Mouse (Mus musculus) midbrain, postnatal 0 days (tissue): ENCODE results near the gene Olfr807. TPM values are rescaled to one million over a fixed set of nuclear protein-coding genes. Genes with fewer than 3 reads are reported as not detected.

Source experiments
- ATAC-seq: fragments of 200-750 bp; cut with Nextera tagmentation; 2 replicates; pipeline ENCODE4 v1.8.0; 2017; ENCODE audit warnings: moderate number of reproducible peaks, mild to moderate bottlenecking, moderate TSS enrichment, moderate library complexity; ENCODE audit not compliant: low FRiP score
- DNase-seq: peaks from one replicate; pipeline ENCODE4 v3.0.0-alpha.2; 2015; ENCODE audit warnings: low spot score
- H3K27ac ChIP-seq: fragments of 300-500 bp; sonication (generic); 2 replicates; pipeline ENCODE4 v1.5.1; 2014; ENCODE audit warnings: low read depth, mild to moderate bottlenecking, low read length, mixed read lengths
- H3K27me3 ChIP-seq: fragments of 300-500 bp; sonication (generic); 2 replicates; pipeline ENCODE4 v1.6.1; 2014; ENCODE audit warnings: low read length, control low read depth, mixed read lengths; ENCODE audit not compliant: insufficient read depth
- H3K36me3 ChIP-seq: fragments of 300-500 bp; sonication (generic); 2 replicates; pipeline ENCODE4 v1.6.1; 2014; ENCODE audit warnings: low read length, control low read depth, mixed read lengths; ENCODE audit not compliant: insufficient read depth
- H3K4me1 ChIP-seq: fragments of 300-500 bp; sonication (generic); 2 replicates; pipeline ENCODE4 v1.6.1; 2014; ENCODE audit warnings: mild to moderate bottlenecking, control low read depth, antibody characterized with exemption, low read length, mixed read lengths; ENCODE audit not compliant: insufficient read depth
- H3K4me2 ChIP-seq: fragments of 300-500 bp; sonication (generic); 2 replicates; pipeline ENCODE4 v1.6.1; 2014; ENCODE audit warnings: low read depth, mild to moderate bottlenecking, low read length, mixed read lengths; ENCODE audit not compliant: poor library complexity, severe bottlenecking
- H3K4me3 ChIP-seq: fragments of 300-500 bp; sonication (generic); 2 replicates; pipeline ENCODE4 v1.5.1; 2014; ENCODE audit warnings: low read depth, mild to moderate bottlenecking, low read length, moderate library complexity
- H3K9ac ChIP-seq: fragments of 300-500 bp; sonication (generic); replicated peaks from 2 replicates; pipeline ENCODE4 v1.6.1; 2014; ENCODE audit warnings: mild to moderate bottlenecking, low read length, moderate library complexity, mixed read lengths; ENCODE audit not compliant: poor library complexity, severe bottlenecking
- H3K9me3 ChIP-seq: fragments of 300-500 bp; sonication (generic); 2 replicates; pipeline ENCODE4 v1.6.1; 2016; ENCODE audit warnings: low read length, control low read depth
- CTCF ChIP-seq: IDR thresholded peaks from 2 replicates; pipeline ENCODE4 v1.5.1; 2016; ENCODE audit warnings: antibody characterized with exemption, mild to moderate bottlenecking
- WGBS: fragments of 180-500 bp; shearing (Covaris S2); extraction: QIAGEN DNeasy Blood & Tissue Kit; methylation state at CpG from one replicate; pipeline ENCODE4 v1.1.7; 2014; 5-methylcytosine and 5-hydroxymethylcytosine counted together
- microRNA-seq: library from miRNA; unstranded; fragments of <30 nt; microRNA quantifications from one replicate; pipeline ENCODE4, GENCODE M21; 2016; ENCODE audit warnings: borderline number of aligned reads
- polyA plus RNA-seq: library from polyadenylated mRNA; unstranded; fragments of >200 nt; fragmentation: Nextera tagmentation; extraction: Ambion mirVana; gene quantifications from 2 replicates; pipeline ENCODE4 v1.2.1, GENCODE M21; 2015
- total RNA-seq: library from RNA; depleted of rRNA; stranded (reverse); fragments of >200 nt; gene quantifications from 2 replicates; pipeline ENCODE4 v1.2.3, GENCODE M21; 2014; rRNA removed

The Olfr807 gene
- total and polyA plus RNA-seq, 2 experiments from 2014 or later, result not detected

DNA sequence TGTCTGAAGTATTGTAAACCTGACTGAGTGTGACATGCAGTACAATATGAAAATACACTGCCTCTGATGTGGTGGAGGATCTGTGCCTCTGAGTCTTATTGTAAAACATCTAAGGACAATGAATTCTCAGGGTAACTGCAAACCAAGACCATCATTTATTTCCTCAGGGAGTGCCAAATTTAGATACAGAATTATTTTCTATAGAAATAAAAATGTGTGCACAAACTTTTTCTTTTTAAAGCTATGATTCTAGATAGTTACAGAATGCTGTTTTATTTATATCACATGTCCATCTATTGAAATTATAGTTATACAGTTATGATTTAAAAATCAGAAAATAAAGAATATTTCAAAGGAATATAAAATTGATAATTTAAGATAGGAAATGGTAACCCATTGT is 15.8 kb downstream of the Olfr807 start, which contains the start of gene Olfr806:
Olfr806 (minus strand) TSS at position 101 of the 400 bp plus-strand sequence.
- no peak for ATAC-seq
- H3K4me3 ChIP-seq, result no peak within 1 kb of the TSS
- no peak for TF ChIP-seq CTCF
- H3K9ac ChIP-seq, result no peak within 1 kb of the TSS
- no peak within 1 kb of the TSS for H3K4me2 ChIP-seq
- DNase-seq, result no peak
- H3K4me1 ChIP-seq, result no peaks in the 10 kb centered on the region
- H3K9me3 ChIP-seq, result no peaks in the 10 kb centered on the region
- no peaks in the 10 kb centered on the region for H3K27me3 ChIP-seq
- H3K36me3 ChIP-seq, result no peaks in the 10 kb centered on the region
- no peak within 1 kb of the TSS for H3K27ac ChIP-seq

DNA sequence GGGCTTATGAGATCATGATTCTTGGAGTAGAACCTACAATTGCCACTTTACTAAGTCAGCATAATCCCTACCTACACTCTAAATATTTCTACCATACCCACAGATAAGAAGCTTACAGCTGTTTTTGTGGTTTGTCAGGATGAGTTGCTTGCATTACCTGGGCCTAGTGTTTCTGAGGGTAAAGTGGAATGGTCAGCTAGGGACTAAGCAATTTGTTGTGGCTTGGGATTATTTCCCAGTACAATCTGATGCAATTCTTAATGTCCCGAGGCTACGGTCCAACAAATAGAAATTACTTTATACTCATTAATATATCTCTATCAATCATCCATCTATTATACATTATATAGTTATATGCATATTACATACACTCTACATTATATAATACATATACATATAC is 28.3 kb downstream of the Olfr807 start, which contains the start of gene Olfr805:
Olfr805 (minus strand) TSS at position 101 of the 400 bp plus-strand sequence.
- H3K27me3 ChIP-seq, result no peaks in the 10 kb centered on the region
- WGBS, result 94% methylated on average over 2 of the region's 2 CpGs

More for the DNA sequence above, 28.3 kb downstream of the Olfr807 start, which contains the start of gene Olfr805:
- TF ChIP-seq CTCF, result no peak
- Histone ChIP-seq H3K36me3 (no peaks in the 10 kb centered on the region), H3K9me3 (no peaks in the 10 kb centered on the region), H3K4me1 (no peaks in the 10 kb centered on the region), H3K9ac (no peak within 1 kb of the TSS), H3K27ac (no peak within 1 kb of the TSS), H3K4me3 (no peak within 1 kb of the TSS), H3K4me2 (no peak within 1 kb of the TSS)
- ATAC-seq (no peak), DNase-seq (no peak)

Small RNA genes within 50 kb of the gene (microRNA-seq; reads per million reads assigned to microRNA genes)
- gene Gm24485, result not detected

Other genes with a start within 250 kb of the Olfr807 start
- not detected in 2 replicates for gene Olfr791, start 236.0 kb downstream of the Olfr807 start, total RNA-seq
- gene Olfr791, start 236.0 kb downstream of the Olfr807 start, polyA plus RNA-seq, result not detected in 2 replicates
- not detected in 2 replicates for gene Olfr792, start 218.6 kb downstream of the Olfr807 start, total RNA-seq
- gene Olfr792, start 218.6 kb downstream of the Olfr807 start, polyA plus RNA-seq, result not detected in 2 replicates
- not detected in 2 replicates for gene Olfr794, start 190.1 kb downstream of the Olfr807 start, total RNA-seq
- gene Olfr794, start 190.1 kb downstream of the Olfr807 start, polyA plus RNA-seq, result not detected in 2 replicates
- gene Olfr796, start 145.2 kb downstream of the Olfr807 start, total RNA-seq, result not detected in 2 replicates
- gene Olfr796, start 145.2 kb downstream of the Olfr807 start, polyA plus RNA-seq, result not detected in 2 replicates
- not detected in 2 replicates for gene Olfr798, start 129.9 kb downstream of the Olfr807 start, total RNA-seq
- not detected in 2 replicates for gene Olfr798, start 129.9 kb downstream of the Olfr807 start, polyA plus RNA-seq
- not detected in 2 replicates for gene Olfr799, start 120.3 kb downstream of the Olfr807 start, total RNA-seq
- gene Olfr799, start 120.3 kb downstream of the Olfr807 start, polyA plus RNA-seq, result not detected in 2 replicates
- not detected in 2 replicates for gene Olfr800, start 100.1 kb downstream of the Olfr807 start, total RNA-seq
- gene Olfr800, start 100.1 kb downstream of the Olfr807 start, polyA plus RNA-seq, result not detected in 2 replicates
- not detected in 2 replicates for gene Olfr801, start 83.9 kb downstream of the Olfr807 start, total RNA-seq
- gene Olfr801, start 83.9 kb downstream of the Olfr807 start, polyA plus RNA-seq, result not detected in 2 replicates
- not detected in 2 replicates for gene Olfr802, start 69.6 kb downstream of the Olfr807 start, total RNA-seq
- gene Olfr802, start 69.6 kb downstream of the Olfr807 start, polyA plus RNA-seq, result 0.04 and 0.11 TPM in 2 replicates
- gene Olfr803, start 63.5 kb downstream of the Olfr807 start, total RNA-seq, result not detected in 2 replicates
- not detected in 2 replicates for gene Olfr803, start 63.5 kb downstream of the Olfr807 start, polyA plus RNA-seq
- gene Olfr804, start 54.6 kb downstream of the Olfr807 start, total RNA-seq, result not detected in 2 replicates
- not detected in 2 replicates for gene Olfr804, start 54.6 kb downstream of the Olfr807 start, polyA plus RNA-seq
- gene Olfr805, start 28.4 kb downstream of the Olfr807 start, total RNA-seq, result not detected in 2 replicates
- not detected in 2 replicates for gene Olfr805, start 28.4 kb downstream of the Olfr807 start, polyA plus RNA-seq
- gene Olfr806, start 15.9 kb downstream of the Olfr807 start, total RNA-seq, result not detected in 2 replicates
- gene Olfr806, start 15.9 kb downstream of the Olfr807 start, polyA plus RNA-seq, result not detected in 2 replicates
- not detected in 2 replicates for gene Olfr808, start 7.7 kb upstream of the Olfr807 start, total RNA-seq
- not detected in 2 replicates for gene Olfr808, start 7.7 kb upstream of the Olfr807 start, polyA plus RNA-seq
- not detected in 2 replicates for gene Olfr809, start 16.8 kb upstream of the Olfr807 start, total RNA-seq
- not detected in 2 replicates for gene Olfr809, start 16.8 kb upstream of the Olfr807 start, polyA plus RNA-seq
- not detected in 2 replicates for gene Olfr810, start 37.1 kb upstream of the Olfr807 start, total RNA-seq
- gene Olfr810, start 37.1 kb upstream of the Olfr807 start, polyA plus RNA-seq, result not detected in 2 replicates
- gene Olfr811, start 46.6 kb upstream of the Olfr807 start, total RNA-seq, result not detected in 2 replicates
- gene Olfr811, start 46.6 kb upstream of the Olfr807 start, polyA plus RNA-seq, result not detected in 2 replicates
- gene Olfr812, start 88.3 kb upstream of the Olfr807 start, total RNA-seq, result not detected in 2 replicates
- gene Olfr812, start 88.3 kb upstream of the Olfr807 start, polyA plus RNA-seq, result not detected in 2 replicates
- gene Olfr813, start 97.6 kb upstream of the Olfr807 start, total RNA-seq, result not detected in 2 replicates
- not detected in 2 replicates for gene Olfr813, start 97.6 kb upstream of the Olfr807 start, polyA plus RNA-seq
- gene Olfr814, start 122.1 kb upstream of the Olfr807 start, total RNA-seq, result not detected in 2 replicates
- gene Olfr814, start 122.1 kb upstream of the Olfr807 start, polyA plus RNA-seq, result not detected in 2 replicates
- gene Olfr815, start 148.1 kb upstream of the Olfr807 start, total RNA-seq, result not detected in 2 replicates
- not detected in 2 replicates for gene Olfr815, start 148.1 kb upstream of the Olfr807 start, polyA plus RNA-seq
- gene Olfr816, start 157.8 kb upstream of the Olfr807 start, total RNA-seq, result not detected in 2 replicates
- gene Olfr816, start 157.8 kb upstream of the Olfr807 start, polyA plus RNA-seq, result not detected in 2 replicates
- gene Olfr818, start 191.3 kb upstream of the Olfr807 start, total RNA-seq, result not detected in 2 replicates
- not detected in 2 replicates for gene Olfr818, start 191.3 kb upstream of the Olfr807 start, polyA plus RNA-seq
- not detected in 2 replicates for gene Olfr819, start 209.5 kb upstream of the Olfr807 start, total RNA-seq
- not detected in 2 replicates for gene Olfr819, start 209.5 kb upstream of the Olfr807 start, polyA plus RNA-seq
- not detected in 2 replicates for gene Olfr247, start 218.3 kb upstream of the Olfr807 start, total RNA-seq
- not detected in 2 replicates for gene Olfr247, start 218.3 kb upstream of the Olfr807 start, polyA plus RNA-seq
- gene Gm10310, start 227.3 kb upstream of the Olfr807 start, total RNA-seq, result not detected in 2 replicates
- gene Gm10310, start 227.3 kb upstream of the Olfr807 start, polyA plus RNA-seq, result not detected in 2 replicates